Mouse (Mus musculus) erythroblast, embryonic 14.5 days (primary cell): ENCODE results near the gene Ahnak.

Source experiments
- GATA1 ChIP-seq: IDR thresholded peaks from 2 replicates; pipeline ENCODE4 v1.6.1; 2012; ENCODE audit warnings: low read length, inconsistent platforms, mixed read lengths
- TAL1 ChIP-seq: IDR thresholded peaks from 3 replicates; pipeline ENCODE4 v1.6.1; 2012; ENCODE audit warnings: low read length, inconsistent platforms, mixed read lengths

DNA sequence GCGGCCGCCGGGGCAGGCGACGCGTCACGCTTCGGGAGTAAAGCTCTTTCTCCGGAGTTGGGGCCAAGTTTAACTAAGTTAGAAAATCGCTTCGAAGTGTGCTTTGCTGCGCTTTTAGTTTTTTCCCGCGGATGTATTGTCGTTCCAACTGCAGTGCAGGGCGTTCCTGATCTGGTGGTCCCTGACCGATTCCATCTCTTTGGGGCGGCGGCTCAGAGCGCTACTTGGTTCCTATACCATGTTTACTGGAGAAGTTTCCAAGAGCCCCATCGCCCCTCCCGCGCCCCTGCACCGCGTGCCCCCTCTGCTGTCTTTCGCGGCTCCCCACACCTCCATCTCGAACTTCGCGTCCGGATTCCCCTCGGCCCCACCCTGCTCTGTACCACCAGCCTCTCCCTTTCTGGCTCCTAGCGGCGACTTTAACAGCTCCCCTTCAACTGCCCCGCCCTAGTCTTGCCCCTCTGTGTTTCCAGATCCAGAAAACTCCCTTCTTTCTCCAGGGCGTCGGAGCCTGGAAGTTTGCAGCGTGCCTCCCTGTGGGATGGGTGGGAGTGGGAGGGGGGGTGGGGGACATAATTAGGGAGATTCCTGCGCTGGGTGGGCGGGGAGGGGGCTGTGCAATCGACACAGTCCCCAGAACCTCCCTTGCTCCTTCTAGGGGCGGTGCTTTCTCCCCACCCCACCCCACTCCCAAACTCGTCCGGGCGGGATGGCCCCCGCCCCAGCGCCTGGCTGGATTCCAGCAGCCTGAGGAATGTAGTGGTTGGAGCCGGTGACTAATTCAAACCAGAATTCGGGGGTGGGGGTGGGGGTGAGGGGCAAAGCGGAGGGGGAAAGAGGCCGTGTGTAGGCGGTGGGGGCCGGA, 715 bp downstream of the Ahnak start:
- TF ChIP-seq GATA1: no peak
- no peak for TF ChIP-seq TAL1
